22 mouse cellular contexts compared by ENCODE assay signal in genomic region chr10:60442321-60442720, GRCm38 (mm10). TPM values are rescaled to one million over a fixed set of nuclear protein-coding genes. Genes with fewer than 3 reads are reported as not detected.
A peak's percentile ranks its signal among the peaks of the same experiment; 100 is the strongest.
DNase-seq lines count a peak whose midpoint lies in the region; TF ChIP-seq lines count a peak whose summit lies in the region.
"Had no signal": no experiment of that assay in that cellular context is flagged by ENCODE, and none has a peak within 500 bp of the region (broad histone marks: within the 10 kb centered on the region; RNA-seq: fewer than 3 reads in every experiment).

No protein-coding gene starts in this region.

- no peaks in the 10 kb centered on the region for H3K27me3 ChIP-seq in thymus, adult 2 months (ENCODE audit: control insufficient read depth, insufficient read depth, low read length)
- H3K27me3 ChIP-seq: embryonic facial prominence, embryonic 12.5 days had no signal

- no peak for TF ChIP-seq CTCF in thymus, adult 2 months (IDR thresholded peaks at IDR 0.05; ENCODE audit: borderline replicate concordance, control insufficient read depth, extremely low read depth, insufficient read depth, low read length, poor library complexity)

- no peak overlapping the region for H3K4me3 ChIP-seq in thymus, adult 2 months (ENCODE audit: control insufficient read depth, insufficient read depth, low read length)
- H3K4me3 ChIP-seq: embryonic facial prominence, embryonic 10.5 days; embryonic facial prominence, embryonic 12.5 days; forebrain, embryonic 13.5 days had no signal

- intact Hi-C loops in left cerebral cortex, postnatal 10 days (cut with DNase I) = no loop called here

- H3K4me1 ChIP-seq in thymus, adult 2 months (replicated peaks; ENCODE audit: control insufficient read depth, insufficient read depth, low read length) = peaks cover 9% of the 10 kb centered on the region
- H3K4me1 ChIP-seq: embryonic facial prominence, embryonic 10.5 days; embryonic facial prominence, embryonic 12.5 days; forebrain, embryonic 13.5 days had no signal

- H3K27ac ChIP-seq in thymus, adult 2 months (ENCODE audit: control insufficient read depth, insufficient read depth, low read length) = no peak overlapping the region
- H3K27ac ChIP-seq: embryonic facial prominence, embryonic 10.5 days; embryonic facial prominence, embryonic 12.5 days; forebrain, embryonic 13.5 days had no signal

- no peaks in the 10 kb centered on the region for H3K36me3 ChIP-seq in thymus, adult 2 months (ENCODE audit: control insufficient read depth, insufficient read depth, low read length)
- H3K36me3 ChIP-seq: embryonic facial prominence, embryonic 10.5 days; embryonic facial prominence, embryonic 12.5 days; G1E had no signal

- TF ChIP-seq POLR2A in thymus, adult 2 months (IDR thresholded peaks at IDR 0.05; ENCODE audit: control insufficient read depth, extremely low read depth, insufficient read depth, low read length, poor library complexity) = no peak

- WGBS in thymus, adult 2 months = 49% methylated on average over 4 of the region's 4 CpGs

- DNase-seq in thymus, adult 2 months = peak; percentile 11
- DNase-seq in thymus, adult 18-20 months = no peak
- peak; percentile 57 for DNase-seq in thymus, postnatal 14 days
- DNase-seq in thymus, postnatal 36 days = peak; percentile 8 to 41
- no peak for DNase-seq in left cerebral cortex, postnatal 10 days (ENCODE audit: extremely low spot score in 1 of 2, low spot score in 2 of 2)
- DNase-seq in layer of hippocampus, postnatal 36 days = no peak
- DNase-seq in layer of hippocampus, adult 11-12 months (ENCODE audit: low spot score) = no peak
- DNase-seq: adrenal gland, adult 8-10 months; adrenal gland, postnatal 14 days; adrenal gland, postnatal 36 days; cerebellum, adult 11-12 months; cerebellum, adult 2 months; cerebellum, adult 9-10 months; cerebellum, postnatal 10 days; cerebellum, postnatal 25 days had no signal

RNA-seq across cellular contexts. Expression of gene Gm17455, which starts 42.8 kb away (rescaled TPM):
- 1.1 and 2.3 TPM in 2 replicates for polyA plus RNA-seq in thymus, adult 2 months (2012; rRNA removed)
- 1 to 10 TPM; 1.4 to 2.1 TPM for total RNA-seq in left cerebral cortex, postnatal 10 days (2021)
- total RNA-seq in layer of hippocampus, postnatal 36 days (2021) = not detected
- total RNA-seq: adrenal gland, adult 18-20 months; adrenal gland, adult 8-10 months; adrenal gland, postnatal 14 days; adrenal gland, postnatal 36 days; CH12.LX; G1E had no signal
- polyA plus RNA-seq: G1E, Patski had no signal

Comparison
In these comparisons a context has a peak if more than half of its experiments do, and no peak if none do; other contexts are left out.
1. DNase-seq: peak in thymus, adult 2 months (single experiment), thymus, postnatal 14 days (single experiment) and thymus, postnatal 36 days (2 of 2); none in thymus, adult 18-20 months (0 of 2), left cerebral cortex, postnatal 10 days (0 of 2), layer of hippocampus, postnatal 36 days (0 of 2) and layer of hippocampus, adult 11-12 months (single experiment).